Mouse (Mus musculus) urinary bladder, postnatal 36 days (tissue): ENCODE data around the gene Tmem9.
A peak's percentile ranks its signal among the peaks of the same experiment; 100 is the strongest.

ENCODE experiments used
- DNase-seq, 2 experiments: peaks; one replicate each; pipeline ENCODE4 v3.0.0; 2022; ENCODE audit warnings: low spot score in 2 of 2, mixed read lengths in 1 of 2

The Tmem9 gene

DNA sequence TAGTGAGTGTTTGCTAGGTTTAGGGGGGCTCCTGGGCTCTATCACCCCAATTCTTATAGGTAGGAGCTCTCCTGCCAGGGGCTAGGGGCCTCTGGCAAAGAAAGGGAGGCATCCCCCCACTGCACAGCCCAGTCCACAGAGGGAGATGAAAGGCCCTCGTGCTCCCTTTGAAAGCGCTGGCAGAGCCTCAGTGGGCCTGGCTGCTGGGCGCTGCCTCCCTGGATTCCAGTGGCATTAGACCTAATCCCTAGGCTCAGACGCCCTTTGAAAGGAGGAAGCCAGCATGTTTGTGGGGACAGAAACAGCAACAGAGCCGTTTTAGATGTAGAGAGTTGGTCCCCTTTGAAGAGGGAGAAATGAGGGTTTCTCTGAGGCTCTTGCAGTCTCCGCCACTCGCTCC, 22.3 kb downstream of the Tmem9 start:
- no peak for DNase-seq

DNA sequence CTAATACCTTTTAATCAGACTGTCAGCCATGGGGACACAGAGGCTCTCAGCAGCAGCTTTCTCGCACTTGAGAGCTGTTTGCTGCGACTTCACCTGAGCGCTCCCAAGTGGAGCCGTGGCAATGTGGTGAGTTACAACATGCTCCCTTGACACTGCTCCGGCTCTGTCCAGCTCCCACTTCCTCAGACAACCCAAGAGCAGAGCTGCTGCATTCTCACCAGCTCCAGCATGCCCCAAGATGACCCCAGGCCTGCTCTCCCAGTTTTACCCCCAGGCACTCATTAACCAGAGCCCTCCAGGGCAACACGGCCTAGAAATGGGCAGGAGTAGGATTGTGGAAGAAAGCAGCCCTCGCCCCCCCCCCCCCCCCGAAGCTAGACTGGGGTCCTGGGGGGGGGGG, 23.7 kb downstream of the Tmem9 start:
- DNase-seq, result no peak

DNA sequence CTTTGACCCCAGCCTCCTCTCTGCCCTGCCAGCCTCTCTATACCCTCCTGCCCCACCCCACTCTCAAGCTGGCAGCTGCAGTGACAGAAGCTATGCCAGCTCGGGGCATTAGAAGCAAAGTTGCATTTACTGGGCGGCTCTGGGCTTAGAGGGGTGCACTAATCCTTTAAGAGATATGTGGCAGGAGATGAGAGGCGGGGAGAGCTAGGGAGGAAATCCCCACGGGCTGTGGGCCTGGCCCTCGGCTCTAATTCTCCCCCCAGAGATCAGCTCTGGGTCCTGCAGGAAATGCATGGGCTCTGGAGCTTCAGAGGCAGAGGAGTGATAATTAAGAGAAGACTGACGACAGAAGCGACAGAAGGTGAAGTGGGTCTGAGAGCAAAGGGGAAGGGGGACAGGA, 25.0 kb downstream of the Tmem9 start:
- no peak for DNase-seq

DNA sequence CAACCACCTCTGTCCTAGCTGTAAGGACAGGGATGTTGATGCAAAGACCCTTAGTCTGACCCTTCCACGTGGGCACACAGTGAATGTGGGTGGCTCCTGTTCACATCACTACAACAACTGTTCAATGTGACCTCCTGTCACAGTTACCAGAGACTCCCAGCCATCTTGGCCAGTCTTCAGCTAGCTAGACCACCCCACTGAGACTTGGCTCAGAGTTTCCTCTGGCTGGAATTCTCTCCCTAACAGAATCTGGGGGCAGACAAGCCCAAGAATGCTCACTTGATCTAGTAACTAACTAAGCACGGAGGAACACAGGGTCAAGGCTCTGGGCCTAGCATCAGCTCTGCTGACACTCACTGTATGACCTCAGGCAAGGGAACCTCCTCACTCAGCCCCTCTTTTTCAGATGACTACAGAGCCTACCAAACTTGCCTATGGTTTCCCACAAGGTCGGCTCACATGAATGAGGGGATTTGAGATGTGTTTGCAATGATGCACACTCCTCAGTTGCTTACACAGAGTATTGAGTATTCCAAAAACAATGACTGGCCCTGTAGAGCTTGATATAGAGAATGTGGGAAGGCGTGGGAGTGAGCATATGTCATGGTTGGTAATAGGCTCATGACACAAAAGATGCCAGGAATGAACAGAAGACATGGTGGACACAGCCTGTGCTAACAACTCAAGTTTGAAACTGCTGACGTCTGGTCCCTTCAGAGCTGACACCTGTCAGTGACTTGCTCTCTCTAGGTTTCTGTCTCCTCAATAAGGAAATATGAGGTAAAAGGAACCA, 31.0 kb downstream of the Tmem9 start:
- DNase-seq, result no peak

DNA sequence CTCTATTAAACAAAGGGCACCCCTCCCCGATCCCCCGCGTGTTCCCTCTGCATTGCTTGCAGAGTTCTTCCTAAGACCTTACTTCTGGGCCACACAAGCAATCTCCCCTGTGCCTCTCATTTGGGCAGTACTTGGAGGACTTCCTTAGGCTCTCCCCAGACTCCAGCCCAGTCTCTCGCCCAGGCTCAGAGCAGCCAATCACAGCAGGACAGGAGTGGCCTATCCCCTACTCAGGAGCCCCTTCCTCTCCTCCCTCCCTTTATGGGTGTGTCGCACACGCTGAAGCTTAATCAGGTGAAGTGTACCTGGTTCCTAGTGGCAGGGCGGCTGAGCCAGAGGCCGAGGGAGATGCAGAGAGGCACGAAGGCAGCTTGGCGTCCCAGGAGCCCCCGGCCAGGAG, 32.5 kb downstream of the Tmem9 start:
- DNase-seq, result no peak

DNA sequence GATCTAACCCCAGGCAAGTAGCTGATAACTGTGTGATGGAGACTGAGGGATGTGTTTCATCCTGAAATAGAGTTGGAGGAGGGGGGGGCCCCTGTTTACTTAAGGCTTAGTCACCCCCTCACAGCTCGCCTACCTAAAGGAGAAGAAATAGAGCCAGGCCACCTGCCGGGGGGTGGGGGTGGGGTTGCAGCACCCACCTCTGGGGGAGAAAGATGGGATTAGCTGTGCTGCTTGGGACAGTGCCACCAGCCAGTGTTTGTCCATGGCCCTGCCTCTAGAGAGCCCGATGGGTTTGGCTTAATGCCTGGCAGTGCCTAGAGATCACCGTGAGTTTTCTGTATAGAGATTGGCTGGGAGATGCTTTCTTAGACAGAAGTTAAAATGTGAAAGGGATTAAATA, 32.9 kb downstream of the Tmem9 start:
- no peak for DNase-seq

DNA sequence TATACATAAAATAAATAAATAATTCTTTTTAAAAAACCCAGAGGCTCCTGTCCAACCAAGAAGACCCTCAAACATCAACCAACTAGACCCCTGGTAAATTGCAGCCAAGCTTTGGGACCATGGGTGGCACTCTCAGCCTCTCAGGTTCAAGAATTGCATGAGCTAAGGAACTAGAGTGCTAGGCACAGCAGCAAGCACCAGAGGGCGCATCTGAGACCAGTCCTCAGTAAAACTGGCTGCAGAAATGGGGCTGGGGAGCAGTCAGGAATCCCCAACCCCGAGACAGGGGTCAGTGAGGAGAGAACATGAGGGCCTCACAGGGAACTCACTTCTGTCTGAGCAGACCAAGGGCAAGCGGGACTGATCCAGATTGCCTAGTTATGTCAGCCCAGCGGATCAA, 37.8 kb downstream of the Tmem9 start:
- peak in 1 of 2 experiments; percentile 24 for DNase-seq

DNA sequence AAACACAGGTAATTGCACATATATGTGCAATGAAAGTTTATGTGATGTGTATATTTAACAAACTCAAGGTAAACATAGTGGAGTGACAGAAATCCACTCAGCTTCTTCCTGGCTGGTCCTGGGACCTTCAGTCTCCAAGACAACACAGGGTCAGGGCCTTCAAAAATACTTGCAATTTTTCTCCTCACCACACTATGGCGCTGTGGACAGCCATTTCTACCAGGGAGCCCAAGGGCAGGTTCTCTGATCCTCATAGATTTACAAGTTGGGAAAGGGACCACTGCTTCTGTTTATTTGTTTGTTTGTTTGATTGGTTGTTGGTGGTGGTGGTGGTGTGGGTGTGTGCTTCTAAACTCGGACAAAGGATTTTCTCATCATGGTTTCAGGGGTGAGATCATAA, 39.5 kb downstream of the Tmem9 start:
- DNase-seq, result no peak

DNA sequence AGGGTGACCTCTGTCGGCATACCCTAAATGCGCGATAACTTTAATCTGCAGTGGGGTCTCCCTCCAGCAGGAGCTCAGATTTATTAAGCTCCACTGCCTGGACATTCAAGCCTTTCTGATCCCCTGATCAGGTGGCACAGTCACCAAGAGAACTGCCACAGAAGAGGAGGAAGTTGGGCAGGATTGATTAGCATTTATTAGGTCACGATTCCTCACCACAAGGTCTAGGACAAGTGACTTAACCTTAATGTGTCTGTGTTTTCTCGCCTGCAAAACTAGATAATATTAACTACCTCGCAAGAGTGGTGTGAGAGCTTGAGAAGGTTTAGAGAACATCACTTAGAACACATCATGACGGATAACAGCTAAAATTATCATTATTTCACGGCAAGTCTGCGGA, 39.9 kb downstream of the Tmem9 start:
- DNase-seq, result no peak

DNA sequence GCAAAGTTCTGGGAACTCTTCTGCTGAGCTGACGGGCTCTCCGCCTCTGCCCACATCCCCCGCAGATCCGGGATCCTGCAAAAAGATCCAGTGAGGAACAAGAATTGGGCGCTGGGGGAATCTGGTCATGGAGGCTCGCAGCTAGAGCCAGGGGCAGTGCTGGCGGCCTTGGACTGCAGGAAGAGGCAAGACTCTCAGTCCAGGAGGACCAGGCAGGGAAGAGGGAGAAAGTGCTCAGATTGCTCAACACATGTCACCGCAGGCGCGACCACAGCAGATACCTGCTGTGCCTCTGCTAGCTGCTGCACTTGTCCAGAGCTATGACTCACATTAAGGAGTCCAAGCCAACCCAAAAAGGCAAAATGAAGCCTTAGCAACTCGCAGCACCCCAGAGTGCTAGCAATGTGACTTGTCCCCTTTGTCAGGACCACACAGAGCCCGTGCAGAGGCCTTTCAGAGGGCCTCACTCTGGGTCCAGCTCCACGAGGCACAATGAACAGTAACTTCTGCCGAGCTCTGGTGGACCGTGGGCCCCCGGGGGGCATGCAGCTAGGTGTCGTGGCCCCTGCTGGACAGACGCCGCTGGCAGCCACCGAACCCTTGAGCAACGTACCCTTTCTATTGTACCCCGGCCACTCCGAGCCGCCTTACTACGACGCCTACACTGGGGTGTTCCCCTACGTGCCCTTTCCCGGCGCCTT, 42.5 kb downstream of the Tmem9 start, which contains the start of gene Ascl5:
Gene Ascl5 (plus strand): TSS at position 493 of the 701 bp plus-strand sequence.
- DNase-seq, result no peak

DNA sequence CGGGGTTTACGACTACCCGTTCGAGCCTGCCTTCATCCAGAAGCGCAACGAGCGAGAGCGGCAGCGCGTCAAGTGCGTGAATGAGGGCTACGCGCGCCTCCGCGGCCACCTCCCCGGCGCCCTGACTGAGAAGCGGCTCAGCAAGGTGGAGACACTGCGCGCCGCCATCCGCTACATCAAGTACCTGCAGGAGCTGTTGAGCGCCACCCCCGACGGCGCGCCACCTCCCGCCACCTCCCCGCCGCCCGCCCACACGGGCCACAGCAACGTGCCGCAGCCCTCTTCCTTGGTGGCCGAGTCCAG, 43.0 kb downstream of the Tmem9 start:
- DNase-seq, result no peak

DNA sequence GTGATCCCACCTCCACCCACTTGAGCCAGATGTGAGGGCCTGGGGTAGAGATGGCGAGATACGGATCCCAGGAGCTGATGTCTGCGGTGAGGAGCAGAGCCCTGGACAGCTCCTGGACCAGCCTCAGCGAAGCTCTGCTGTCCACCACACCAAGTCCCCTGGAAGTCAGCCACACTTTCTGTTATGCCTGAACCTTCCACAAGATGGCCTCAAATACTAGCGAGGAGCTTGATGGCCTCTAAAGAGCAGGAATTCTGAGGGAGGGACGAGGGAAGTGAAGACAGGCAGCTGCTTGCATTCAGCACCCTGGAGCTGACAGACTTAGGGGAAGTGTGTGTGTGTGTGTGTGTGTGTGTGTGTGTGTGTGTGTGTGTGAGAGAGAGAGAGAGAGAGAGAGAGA, 43.5 kb downstream of the Tmem9 start:
- peak; percentile 24 to 52 for DNase-seq

DNA sequence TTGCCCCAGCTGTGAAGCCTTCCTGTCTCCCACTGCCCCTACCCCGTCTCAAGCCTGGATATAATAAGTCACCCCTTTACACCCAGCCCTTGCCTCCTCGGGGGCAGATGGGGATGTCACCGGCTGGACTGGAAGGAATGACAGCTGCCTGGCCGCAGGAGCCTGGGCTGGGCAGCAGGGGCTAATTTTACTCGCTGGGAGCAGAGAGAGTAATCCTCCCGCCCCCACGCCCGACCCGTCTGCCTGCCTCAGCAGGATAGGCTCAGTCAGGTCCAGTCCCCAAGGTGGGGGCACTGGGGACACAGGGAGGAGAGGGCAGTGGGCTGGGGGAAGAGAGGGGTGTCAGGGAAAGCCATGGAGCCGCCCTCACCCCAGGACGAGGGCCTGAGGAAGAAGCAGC, 44.6 kb downstream of the Tmem9 start, which contains the start of gene Cacna1s:
Gene Cacna1s (plus strand): TSS at position 204 of the 400 bp plus-strand sequence.
- no peak for DNase-seq

DNA sequence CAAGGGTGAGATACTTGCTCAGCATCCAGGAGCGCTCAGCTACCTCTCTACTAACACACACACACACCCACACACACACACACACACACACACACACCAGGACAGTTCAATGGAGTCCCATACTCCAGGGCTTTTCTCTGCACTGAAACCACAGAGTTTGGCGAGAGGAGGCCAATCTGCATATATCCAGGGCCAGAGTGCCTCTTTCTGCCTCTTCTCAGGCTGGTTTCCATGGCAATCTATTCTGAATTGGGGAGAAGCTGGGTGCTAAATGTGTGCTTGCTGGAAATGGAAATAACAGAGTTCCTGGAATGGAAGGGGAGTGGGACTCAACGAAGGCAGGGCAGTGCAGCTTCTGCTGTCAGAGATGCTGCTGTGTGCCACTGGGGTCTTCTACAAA, 47.8 kb downstream of the Tmem9 start:
- no peak for DNase-seq

DNA sequence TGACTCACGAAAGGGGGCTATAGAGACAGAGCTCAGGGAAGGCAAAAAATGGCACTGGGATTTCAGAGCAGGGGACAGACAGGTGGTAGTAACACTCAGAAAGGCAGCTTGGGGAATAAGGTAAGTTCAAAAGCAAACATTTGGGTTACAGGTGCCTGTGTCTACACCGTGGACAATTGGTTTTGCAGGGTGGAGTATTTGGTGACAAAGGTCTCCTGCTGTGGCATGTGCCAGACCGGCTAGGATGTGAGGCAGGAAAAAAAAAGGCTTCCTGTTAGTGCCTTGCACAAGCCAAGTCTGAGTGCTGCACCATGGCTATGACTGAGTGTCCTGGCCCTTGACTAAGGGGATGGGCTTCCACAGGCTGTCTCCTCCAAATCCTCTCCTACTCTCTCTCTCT, 50.6 kb downstream of the Tmem9 start:
- DNase-seq, result no peak

DNA sequence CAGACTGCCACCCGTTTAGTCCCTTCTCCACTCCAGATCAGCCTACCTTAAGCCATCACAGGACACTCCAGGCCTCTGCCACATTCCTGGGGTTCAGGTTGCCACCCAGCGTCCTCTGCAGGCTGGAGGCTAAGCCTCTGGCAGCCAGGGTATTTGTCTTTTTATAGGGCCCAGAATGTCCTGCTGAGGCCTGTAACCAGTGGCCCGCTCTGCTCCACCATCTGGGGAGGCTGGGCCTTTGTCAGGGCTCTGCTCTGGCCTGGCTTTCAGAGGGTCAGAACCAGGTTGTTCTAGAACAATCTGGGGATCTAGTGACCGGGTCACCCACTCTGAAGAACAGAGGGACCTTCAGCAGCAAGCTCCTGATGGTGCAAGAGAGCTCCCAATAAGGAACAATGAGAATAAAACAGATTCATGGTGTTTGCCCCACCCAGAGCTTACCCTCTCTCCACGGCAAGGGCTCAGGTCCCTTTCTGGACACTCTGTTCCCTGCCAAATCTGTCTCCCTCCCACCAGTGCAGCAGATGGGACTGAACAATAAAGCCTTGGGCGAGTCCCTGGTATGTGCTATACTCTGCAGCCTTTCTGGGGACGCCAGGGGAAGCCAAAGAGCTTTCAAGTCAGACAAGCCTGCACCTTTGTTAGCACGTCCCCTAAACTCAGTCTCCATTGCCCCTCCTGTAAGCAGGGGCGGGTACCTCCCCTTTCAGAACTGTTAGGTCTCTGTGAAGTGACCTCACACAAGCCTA, 53.3 kb downstream of the Tmem9 start:
- peak; percentile 35 to 54 for DNase-seq

DNA sequence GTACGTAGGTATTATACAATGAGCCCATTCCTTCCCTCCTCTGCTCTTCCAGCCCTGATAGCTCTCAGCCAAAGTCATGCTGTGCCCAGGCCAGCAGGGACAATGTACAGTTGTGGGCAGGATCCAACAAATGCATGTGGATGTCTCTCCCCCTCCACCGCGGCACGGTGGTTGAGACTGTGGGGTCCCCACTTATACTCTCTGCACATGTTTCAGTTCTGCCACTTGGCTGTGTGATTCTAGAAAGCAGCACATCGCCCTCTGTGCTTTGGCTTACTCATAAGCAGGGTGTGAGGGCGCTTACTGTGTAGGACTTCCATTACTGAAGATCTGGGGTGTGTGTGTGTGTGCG, 53.8 kb downstream of the Tmem9 start:
- no peak for DNase-seq

DNA sequence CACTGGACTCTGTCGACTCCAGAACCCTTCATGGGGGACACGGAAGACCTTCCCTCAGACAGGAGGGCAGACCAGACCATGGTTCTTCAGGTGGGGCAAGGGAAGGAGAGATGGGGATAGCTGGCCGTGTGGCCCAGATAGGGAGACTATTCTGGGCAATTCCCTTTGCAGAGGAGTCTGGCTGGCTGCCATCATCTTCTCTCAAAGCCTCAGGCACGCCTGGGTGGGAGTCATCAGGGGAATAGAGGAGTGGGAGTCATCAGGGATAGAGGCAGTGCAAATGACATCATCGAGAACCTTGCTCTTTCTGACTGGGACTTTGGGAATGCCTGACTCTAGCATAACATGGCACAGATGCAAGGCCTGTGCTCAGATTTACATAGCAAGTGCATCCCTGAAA, 56.0 kb downstream of the Tmem9 start:
- DNase-seq, result no peak

DNA sequence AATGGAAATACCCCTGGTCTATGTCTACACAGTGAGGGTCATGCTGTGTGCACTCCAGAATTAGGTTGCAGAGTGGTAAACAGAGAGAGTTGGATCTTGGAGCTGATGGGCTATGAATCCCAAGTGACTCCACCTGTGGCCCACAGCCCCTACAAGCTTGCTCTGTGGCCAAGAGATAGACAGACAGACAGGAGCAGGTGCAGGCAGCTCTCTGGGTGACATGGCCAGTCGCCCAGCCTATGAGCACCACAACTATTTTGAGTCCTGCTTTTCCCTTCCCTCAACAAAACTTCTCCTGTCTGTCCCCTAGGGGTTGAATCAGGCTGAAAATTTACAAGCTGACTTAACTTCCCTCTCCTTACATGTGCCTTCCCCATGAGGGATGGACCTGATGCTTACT, 58.7 kb downstream of the Tmem9 start:
- no peak for DNase-seq

DNA sequence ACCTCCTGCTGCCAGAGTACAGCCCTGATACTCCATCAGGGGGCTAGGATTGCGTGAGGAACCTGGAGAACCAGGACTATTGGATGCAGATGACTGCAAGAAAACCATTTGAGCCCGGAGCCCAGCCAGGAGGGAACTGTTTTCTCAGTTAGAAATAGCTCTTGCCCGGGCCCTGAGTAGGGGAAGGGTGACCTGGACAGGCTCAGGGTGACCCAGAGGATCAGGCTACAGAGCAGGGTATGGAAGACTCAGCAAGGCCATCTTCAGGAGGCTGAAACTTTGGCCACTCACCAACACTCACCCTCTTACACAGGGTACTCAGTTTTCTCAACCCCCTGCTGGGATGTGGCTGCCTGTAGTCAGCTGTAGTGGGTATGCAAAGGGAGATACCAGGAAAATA, 59.6 kb downstream of the Tmem9 start:
- no peak for DNase-seq

DNA sequence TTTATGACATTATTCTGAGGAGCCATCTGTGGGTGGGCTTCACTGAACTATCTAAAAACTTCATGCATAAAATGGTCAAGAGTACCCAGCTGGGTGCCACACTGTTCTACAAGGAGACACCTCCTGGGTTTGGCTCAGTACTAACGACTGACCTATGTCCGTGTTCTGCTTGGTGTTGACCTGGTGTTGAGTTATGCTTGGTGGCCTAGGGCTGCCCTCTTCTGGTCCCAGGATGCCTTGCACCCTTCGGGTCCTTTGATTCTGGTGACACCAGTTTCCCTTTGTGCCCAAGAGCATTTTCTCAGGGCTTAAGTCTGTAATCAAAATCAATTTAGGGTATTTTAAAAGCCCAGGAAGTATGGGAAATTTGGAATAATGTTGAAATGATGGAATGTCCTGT, 68.1 kb downstream of the Tmem9 start:
- peak; percentile 34 to 52 for DNase-seq

DNA sequence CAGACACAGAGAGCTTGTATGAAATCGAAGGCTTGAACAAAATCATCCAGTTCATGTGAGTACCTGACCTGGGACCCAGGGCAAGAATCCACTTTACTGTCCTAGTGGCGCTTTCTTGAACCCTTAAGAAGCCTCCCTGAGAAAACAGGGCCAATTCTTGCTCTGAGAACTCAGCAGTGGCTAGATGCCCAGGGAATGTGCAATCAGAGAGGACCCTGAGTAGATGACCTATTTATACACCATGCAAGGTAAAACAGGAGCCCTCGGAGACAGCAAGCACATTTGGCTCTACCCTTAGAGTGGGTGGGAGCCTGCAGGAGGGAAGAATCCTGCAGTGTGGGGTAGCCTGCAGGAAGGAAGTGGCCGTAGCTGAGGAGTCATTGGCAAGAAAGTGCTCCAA, 69.7 kb downstream of the Tmem9 start:
- no peak for DNase-seq

DNA sequence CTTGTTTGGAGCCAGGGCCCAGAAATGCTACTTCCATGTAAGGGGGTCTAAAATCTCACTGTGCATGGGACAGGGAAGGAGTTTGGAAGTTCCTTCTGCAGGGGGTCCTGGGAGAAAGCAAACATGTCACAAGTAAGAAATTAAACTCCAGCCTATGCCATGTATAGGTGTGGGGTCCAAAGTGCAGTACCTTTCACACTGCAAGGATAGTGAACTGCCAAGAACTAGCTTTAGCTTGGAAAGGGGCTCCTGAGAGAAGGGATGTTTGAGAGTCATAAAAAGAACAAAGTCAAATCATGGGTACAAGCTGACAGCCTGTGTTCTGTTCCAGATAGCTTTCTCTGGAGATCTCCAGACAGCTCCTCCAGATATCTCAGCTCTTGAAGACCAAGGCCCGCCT, 73.2 kb downstream of the Tmem9 start:
- no peak for DNase-seq
